Mouse (Mus musculus) heart, embryonic 16.5 days (tissue): ENCODE measurements around the gene Trim66. TPM values are rescaled to one million over a fixed set of nuclear protein-coding genes. Genes with fewer than 3 reads are reported as not detected.

ENCODE experiments used
- ATAC-seq: fragments of 200-750 bp; cut with Nextera tagmentation; replicated peaks from 2 replicates; pipeline ENCODE4 v1.8.0; 2017; ENCODE audit warnings: moderate number of reproducible peaks; ENCODE audit not compliant: insufficient read depth, low FRiP score; ENCODE audit errors: extremely low read depth
- H3K27ac ChIP-seq: fragments of 300-500 bp; sonication (generic); 2 replicates; pipeline ENCODE4 v1.5.1; 2014; ENCODE audit warnings: mild to moderate bottlenecking, low read length, control low read depth, moderate library complexity
- H3K27me3 ChIP-seq: fragments of 300-500 bp; sonication (generic); 2 replicates; pipeline ENCODE4 v1.6.1; 2014; ENCODE audit warnings: low read length, mixed read lengths; ENCODE audit not compliant: control insufficient read depth, insufficient read depth
- H3K36me3 ChIP-seq: fragments of 300-500 bp; sonication (generic); 2 replicates; pipeline ENCODE4 v1.6.1; 2014; ENCODE audit not compliant: control insufficient read depth, insufficient read depth
- H3K4me1 ChIP-seq: fragments of 300-500 bp; sonication (generic); 2 replicates; pipeline ENCODE4 v1.6.1; 2014; ENCODE audit warnings: low read length, mixed read lengths; ENCODE audit not compliant: control insufficient read depth, insufficient read depth
- H3K4me2 ChIP-seq: fragments of 300-500 bp; sonication (generic); 2 replicates; pipeline ENCODE4 v1.6.1; 2014; ENCODE audit warnings: low read depth, mild to moderate bottlenecking, control low read depth, low read length
- H3K4me3 ChIP-seq: fragments of 300-500 bp; sonication (generic); 2 replicates; pipeline ENCODE4 v1.5.1; 2014; ENCODE audit warnings: mild to moderate bottlenecking, control low read depth, low read length
- H3K9ac ChIP-seq: fragments of 300-500 bp; sonication (generic); 2 replicates; pipeline ENCODE4 v1.6.1; 2014; ENCODE audit warnings: low read length, control low read depth
- H3K9me3 ChIP-seq: fragments of 300-500 bp; sonication (generic); replicated peaks from 2 replicates; pipeline ENCODE4 v1.6.1; 2016; ENCODE audit warnings: low read length; ENCODE audit not compliant: control insufficient read depth
- WGBS: fragments of 180-500 bp; shearing (Covaris S2); extraction: QIAGEN DNeasy Blood & Tissue Kit; methylation state at CpG from one replicate; pipeline ENCODE4 v1.1.7; 2014; 5-methylcytosine and 5-hydroxymethylcytosine counted together
- polyA plus RNA-seq: library from polyadenylated mRNA; unstranded; fragments of >200 nt; fragmentation: Nextera tagmentation; extraction: Ambion mirVana; gene quantifications from 2 replicates; pipeline ENCODE4 v1.2.1, GENCODE M21; 2015

Gene Trim66
- polyA plus RNA-seq, 1 experiment from 2014 or later, result 0.03 TPM

DNA sequence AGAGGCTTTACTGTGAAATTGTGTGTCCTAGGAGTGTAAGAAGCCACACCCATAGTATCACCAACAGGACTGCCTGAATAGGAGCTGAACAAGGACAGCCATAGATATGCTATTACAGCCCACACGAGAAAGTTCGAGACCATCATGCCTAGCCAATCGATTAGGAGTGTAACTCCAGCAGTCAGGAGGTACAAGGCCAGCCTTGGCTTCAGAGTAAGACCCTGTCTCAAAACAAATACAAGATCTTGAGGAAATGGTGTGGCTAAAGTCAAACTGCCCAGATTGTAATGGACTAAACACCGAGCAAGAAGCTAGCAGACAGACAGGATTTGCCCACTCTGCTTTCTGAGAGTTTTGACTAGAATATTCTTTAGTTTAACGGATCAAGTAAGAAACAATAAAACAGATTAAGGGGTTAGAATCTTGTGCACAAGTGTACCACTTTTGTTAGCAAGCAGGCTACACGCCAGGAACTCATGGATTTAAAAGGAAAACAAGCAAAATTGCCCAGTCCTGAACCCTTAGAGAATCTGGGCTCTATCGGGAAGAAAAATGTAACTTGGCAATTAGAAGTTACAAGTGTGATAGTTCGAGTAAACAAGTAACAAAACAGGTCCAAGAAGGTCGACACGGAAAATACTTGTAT, 10.2 kb upstream of the Trim66 start:
- Histone ChIP-seq H3K27me3 (no peaks in the 10 kb centered on the region), H3K9ac (peak overlapping the region; percentile 80), H3K4me3 (peak overlapping the region; percentile 61), H3K9me3 (no peaks in the 10 kb centered on the region), H3K27ac (peak overlapping the region; percentile 98), H3K36me3 (peaks cover 26% of the 10 kb centered on the region), H3K4me1 (peaks cover 23% of the 10 kb centered on the region), H3K4me2 (peak overlapping the region; percentile 88)
- 17% methylated on average over 10 of the region's 10 CpGs for WGBS
- no peak for ATAC-seq

DNA sequence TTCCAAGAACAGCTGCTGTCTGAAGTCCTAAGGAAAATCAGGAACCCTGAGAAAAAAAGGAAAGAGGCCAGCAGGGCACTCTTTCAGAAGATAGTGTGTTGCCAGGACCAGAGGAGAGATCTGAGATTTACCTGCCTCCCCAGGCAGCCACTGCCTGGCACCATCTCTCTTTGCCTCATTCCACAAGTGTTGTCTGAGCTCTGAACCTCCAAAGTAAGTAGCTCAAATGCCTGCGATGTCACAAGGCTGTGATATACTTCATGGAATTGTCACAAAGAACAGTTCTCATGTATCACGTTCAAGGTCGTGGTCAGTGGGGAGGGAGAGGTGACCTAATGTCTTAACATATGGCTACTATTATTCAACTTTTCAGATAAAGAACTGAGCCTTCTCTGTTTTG, 8.6 kb upstream of the Trim66 start:
- Histone ChIP-seq H3K9me3 (no peaks in the 10 kb centered on the region), H3K4me2 (no peak overlapping the region), H3K36me3 (peaks cover 11% of the 10 kb centered on the region), H3K9ac (no peak overlapping the region), H3K27ac (no peak overlapping the region), H3K27me3 (no peaks in the 10 kb centered on the region), H3K4me1 (peaks cover 23% of the 10 kb centered on the region), H3K4me3 (no peak overlapping the region)
- ATAC-seq, result no peak
- WGBS, result 75% methylated on average over 3 of the region's 3 CpGs

DNA sequence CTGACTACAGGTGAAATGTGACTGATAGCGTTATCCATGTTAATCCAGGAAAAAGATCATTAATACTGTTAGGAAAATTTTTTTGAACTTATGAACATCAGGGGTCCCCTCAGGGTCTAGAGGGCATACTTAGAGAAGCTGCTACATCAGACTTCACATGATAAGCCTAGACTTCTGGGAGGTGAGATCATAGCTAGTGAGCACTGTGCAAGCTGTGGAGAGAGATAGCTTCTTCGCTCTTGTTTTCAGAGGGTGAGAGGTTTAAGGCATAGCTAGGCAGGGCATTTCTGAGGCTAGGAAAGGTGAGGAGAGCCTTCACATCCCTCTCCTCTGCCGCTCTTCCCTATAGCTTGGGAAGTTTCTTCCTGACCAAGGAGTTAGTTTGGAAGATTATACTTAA, 3.9 kb upstream of the Trim66 start:
- no peak overlapping the region for H3K4me3 ChIP-seq
- 82% methylated on average over 3 of the region's 3 CpGs for WGBS

DNA sequence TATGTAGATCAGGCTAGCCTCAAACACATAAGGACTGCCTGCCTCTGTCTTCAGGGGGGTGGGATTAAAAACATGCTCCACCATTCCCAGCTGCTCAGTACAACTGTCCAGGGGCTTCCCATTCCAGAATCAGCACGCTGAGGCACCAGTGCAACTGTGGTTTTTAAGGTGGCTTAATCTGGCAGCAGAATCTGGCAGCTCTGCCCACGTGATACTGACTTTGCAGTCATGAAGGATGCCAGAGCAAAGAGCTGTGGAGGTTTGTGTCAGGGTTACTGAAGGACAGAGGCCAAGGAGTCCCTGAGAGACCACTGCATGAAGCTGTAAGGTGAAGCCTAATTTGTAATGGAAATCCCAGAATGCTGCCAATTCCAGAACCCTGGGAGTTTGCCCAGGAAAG, 2.9 kb upstream of the Trim66 start:
- Histone ChIP-seq H3K4me2 (no peak overlapping the region), H3K36me3 (no peaks in the 10 kb centered on the region), H3K4me1 (0 out of 2 replicates have a peak, but pooled peaks cover 2% of the 10 kb centered on the region), H3K9ac (no peak overlapping the region), H3K27me3 (no peaks in the 10 kb centered on the region), H3K9me3 (no peaks in the 10 kb centered on the region), H3K4me3 (no peak overlapping the region), H3K27ac (no peak overlapping the region)
- 55% methylated on average over 2 of the region's 2 CpGs for WGBS
- ATAC-seq, result no peak

More for the DNA sequence above, 3.9 kb upstream of the Trim66 start:
- H3K4me2 ChIP-seq, result no peak overlapping the region
- 0 out of 2 replicates have a peak, but pooled peaks cover 2% of the 10 kb centered on the region for H3K4me1 ChIP-seq
- H3K9ac ChIP-seq, result no peak overlapping the region
- H3K27me3 ChIP-seq, result no peaks in the 10 kb centered on the region
- H3K27ac ChIP-seq, result no peak overlapping the region
- no peaks in the 10 kb centered on the region for H3K9me3 ChIP-seq
- no peak for ATAC-seq
- H3K36me3 ChIP-seq, result no peaks in the 10 kb centered on the region

DNA sequence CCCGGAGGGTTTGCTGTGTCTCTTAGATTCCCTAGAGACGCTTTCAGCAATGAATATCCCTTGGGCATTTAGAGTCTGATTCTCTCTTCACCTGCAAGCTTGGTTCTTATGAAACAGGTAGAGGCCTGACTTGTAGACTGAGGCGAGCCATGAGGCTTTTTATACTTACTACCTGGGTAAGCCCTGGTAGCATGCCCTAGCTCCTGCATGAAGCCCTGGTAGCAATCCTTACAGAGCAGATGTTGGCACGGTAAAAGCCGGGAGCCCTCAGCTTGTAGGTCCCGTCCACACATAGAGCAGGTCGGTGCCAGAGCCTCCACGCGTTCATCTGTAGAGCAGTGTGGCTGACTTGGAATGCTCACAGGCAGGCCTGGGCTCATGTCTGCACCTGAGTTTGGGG, 362 bp downstream of the Trim66 start:
- Histone ChIP-seq H3K9me3 (no peaks in the 10 kb centered on the region), H3K4me1 (0 out of 2 replicates have a peak, but pooled peaks cover 2% of the 10 kb centered on the region), H3K27ac (no peak overlapping the region), H3K36me3 (no peaks in the 10 kb centered on the region), H3K4me3 (no peak overlapping the region), H3K27me3 (no peaks in the 10 kb centered on the region), H3K4me2 (no peak overlapping the region), H3K9ac (no peak overlapping the region)
- ATAC-seq, result no peak
- WGBS, result 42% methylated on average over 9 of the region's 9 CpGs

DNA sequence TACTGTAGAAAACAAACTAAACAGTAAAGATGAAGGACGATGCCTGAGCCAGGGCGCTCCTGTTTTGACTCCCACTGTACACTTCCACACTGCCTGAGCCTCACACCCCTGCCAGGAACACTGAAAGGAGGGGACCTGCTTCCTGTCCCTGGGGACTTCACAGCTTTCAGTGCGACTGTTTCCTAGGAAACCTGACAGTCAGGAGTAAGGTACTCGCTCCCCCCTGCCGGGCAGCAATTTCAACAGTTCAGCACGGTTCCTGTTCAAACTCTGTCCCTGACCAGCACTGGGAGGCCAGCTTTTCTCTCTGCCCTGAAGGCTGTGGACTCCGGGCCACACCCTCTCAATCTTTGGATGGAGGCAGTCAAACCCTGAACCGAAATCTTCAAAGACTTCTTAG, 815 bp downstream of the Trim66 start:
- H3K9ac ChIP-seq, result no peak overlapping the region
- 17% methylated on average over 8 of the region's 8 CpGs for WGBS

DNA sequence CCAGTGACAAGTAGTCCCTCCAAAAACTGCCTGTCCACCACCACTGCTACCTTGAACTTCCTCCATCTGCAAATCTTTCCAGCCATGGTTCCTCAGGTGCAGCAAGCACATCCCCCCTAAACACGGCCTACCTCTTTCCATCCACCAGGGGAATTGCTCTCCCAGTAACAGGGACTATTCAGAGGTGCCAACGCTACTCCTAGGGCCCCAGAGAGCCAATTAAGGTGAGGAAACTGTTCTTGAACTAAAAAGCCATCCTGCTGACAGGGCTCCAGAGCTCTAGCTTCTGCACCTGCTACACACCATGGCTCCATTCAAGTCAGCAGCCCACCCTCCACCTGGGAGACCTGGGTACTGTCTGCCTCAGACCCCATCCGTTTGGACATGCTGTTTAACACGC, 10.4 kb downstream of the Trim66 start:
- no peak overlapping the region for H3K27ac ChIP-seq
- ATAC-seq, result no peak
- H3K4me1 ChIP-seq, result peaks cover 5% of the 10 kb centered on the region; the same call in 1 of the 2 replicates
- peaks cover 3% of the 10 kb centered on the region for H3K27me3 ChIP-seq
- 57% methylated on average over 4 of the region's 4 CpGs for WGBS
- H3K9ac ChIP-seq, result no peak overlapping the region
- no peaks in the 10 kb centered on the region for H3K36me3 ChIP-seq
- no peaks in the 10 kb centered on the region for H3K9me3 ChIP-seq
- no peak overlapping the region for H3K4me3 ChIP-seq
- H3K4me2 ChIP-seq, result no peak overlapping the region

More for the DNA sequence above, 815 bp downstream of the Trim66 start:
- Histone ChIP-seq H3K9me3 (no peaks in the 10 kb centered on the region), H3K4me3 (no peak overlapping the region), H3K36me3 (no peaks in the 10 kb centered on the region), H3K4me2 (no peak overlapping the region), H3K4me1 (0 out of 2 replicates have a peak, but pooled peaks cover 2% of the 10 kb centered on the region), H3K27ac (no peak overlapping the region), H3K27me3 (no peaks in the 10 kb centered on the region)
- ATAC-seq, result no peak

DNA sequence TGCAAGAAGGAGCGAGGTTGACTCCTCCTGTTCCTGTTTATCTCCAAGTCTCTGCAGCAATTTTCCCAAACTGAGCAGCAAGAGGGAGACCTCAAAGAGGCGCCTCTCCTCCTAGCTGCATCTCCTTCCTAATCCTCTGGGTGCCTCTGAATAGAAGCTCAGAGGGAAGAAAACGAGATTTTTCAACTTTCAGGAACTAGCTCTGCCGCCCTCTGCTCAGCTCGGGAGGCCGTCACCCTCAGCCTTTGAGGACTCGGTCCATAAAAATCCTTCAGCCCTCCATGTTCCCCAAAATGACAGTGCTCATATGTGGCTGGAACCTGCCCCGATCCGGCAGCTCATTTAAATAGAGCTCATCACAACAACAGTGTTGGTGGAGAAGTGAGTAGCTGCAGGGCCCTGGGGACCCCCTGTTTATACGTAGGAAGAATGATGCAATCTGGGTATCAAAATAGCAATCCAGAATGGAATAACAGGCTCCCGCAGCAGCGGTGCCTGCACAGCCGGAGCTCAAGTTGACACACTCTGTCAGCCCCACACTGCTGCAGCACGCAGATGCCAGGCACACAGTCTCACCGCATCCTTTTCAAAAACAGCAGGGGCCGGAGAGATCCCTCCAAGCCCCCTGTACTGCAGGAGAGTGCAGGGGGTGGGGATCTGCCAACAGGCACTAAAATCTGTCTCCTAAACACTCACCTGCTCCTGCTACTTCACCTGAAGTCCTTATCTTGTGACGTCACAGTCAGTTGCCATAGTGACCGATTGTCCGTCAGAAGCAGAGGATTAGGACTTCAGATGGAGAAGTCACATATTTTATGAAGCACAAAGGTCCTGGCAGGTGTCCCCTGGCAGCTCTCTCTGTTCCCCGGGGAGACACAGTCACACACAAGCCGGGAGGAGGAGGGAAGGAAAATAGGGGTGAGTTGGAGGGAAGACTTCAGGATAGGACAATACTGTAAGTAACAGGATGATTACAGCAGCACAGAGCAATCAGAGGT, 14.3 kb downstream of the Trim66 start:
- no peak overlapping the region for H3K27ac ChIP-seq
- H3K9ac ChIP-seq, result peak overlapping the region; percentile 28; the same call in 1 of the 2 replicates
- peak overlapping the region; percentile 29 for H3K4me3 ChIP-seq
- no peaks in the 10 kb centered on the region for H3K36me3 ChIP-seq
- ATAC-seq, result no peak
- no peaks in the 10 kb centered on the region for H3K9me3 ChIP-seq
- H3K4me2 ChIP-seq, result peak overlapping the region; percentile 53; the same call in 1 of the 2 replicates
- WGBS, result 18% methylated on average over 21 of the region's 21 CpGs
- peaks cover 5% of the 10 kb centered on the region; the same call in 1 of the 2 replicates for H3K4me1 ChIP-seq
- peaks cover 3% of the 10 kb centered on the region for H3K27me3 ChIP-seq
